Mouse (Mus musculus) hindlimb bud, embryonic 11.5 days (tissue): ENCODE data around the gene Vmn2r33.
"Not testable (repeated sequence)": the region's sequence is repeated elsewhere in the genome, so short reads cannot be mapped to it uniquely, and the experiment has no call there.

Experiments
- DNase-seq: peaks from one replicate; pipeline ENCODE4 v3.0.0-alpha.2; 2012; ENCODE audit warnings: low read depth, low spot score; ENCODE audit errors: extremely low spot score

Gene Vmn2r33

DNA sequence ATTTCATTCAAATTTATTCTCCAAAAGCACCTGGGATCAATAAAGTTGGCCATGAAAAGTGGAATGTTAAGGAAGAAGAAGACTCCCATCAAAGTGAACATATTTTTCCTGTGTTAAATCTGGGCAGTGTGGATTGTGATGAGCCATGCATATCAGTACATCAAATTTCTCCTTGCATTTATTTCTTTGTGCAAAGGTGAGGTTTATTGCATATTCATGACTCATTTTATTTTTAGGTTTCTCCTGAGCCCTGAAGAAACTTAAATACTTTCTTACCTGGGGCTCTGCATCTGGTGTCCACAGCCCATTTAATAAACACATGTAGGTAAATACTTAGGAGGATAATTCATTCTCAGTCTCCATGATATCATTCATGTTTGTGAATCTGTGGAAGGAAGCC, at the start of gene Vmn2r33:
Gene Vmn2r33 (minus strand): TSS at position 101 of the 400 bp plus-strand sequence.
- not testable (repeated sequence) for DNase-seq
